Mouse (Mus musculus): ENCODE data around the gene Gm49342. TPM values are rescaled to one million over a fixed set of nuclear protein-coding genes. Genes with fewer than 3 reads are reported as not detected.

Gm49342 gene
- polyA plus RNA-seq (2012; fragmentation: generic; extraction: Trizol) = 10 to 100 TPM in 1 of 2 experiments, 1 to 10 TPM in 1; 9.5 to 31.7 TPM

GRCm38 (mm10) chr14:50943932-50944667, at the start of gene Gm49342:
Gene Gm49342 (plus strand): TSS chr14:50944517.

GRCm38 (mm10) chr14:50897374-50897765, 46.9 kb upstream of the Gm49342 start, which contains the start of gene Klhl33:
Gene Klhl33 (minus strand): TSS chr14:50897507.

GRCm38 (mm10) chr14:50924281-50925064, 19.8 kb upstream of the Gm49342 start, which contains the start of the genes Osgep and Apex1:
Gene Osgep (minus strand): TSS chr14:50924893.
Gene Apex1 (plus strand): TSS chr14:50924968.

GRCm38 (mm10) chr14:50930754-50931492, 13.4 kb upstream of the Gm49342 start, which contains the start of the genes Pip4p1 and Pnp:
Gene Pip4p1 (minus strand): TSS chr14:50930856.
Gene Pnp (plus strand): TSS chr14:50931082.

GRCm38 (mm10) chr14:50955942-50956508, 11.7 kb downstream of the Gm49342 start, which contains the start of gene Pnp2:
Gene Pnp2 (plus strand): TSS chr14:50955992.

GRCm38 (mm10) chr14:51007152-51007801, 63.0 kb downstream of the Gm49342 start, which contains the start of gene Rnase10:
Gene Rnase10 (plus strand): TSS chr14:51007751.

Other genes starting within 250 kb of the Gm49342 start
- not detected for gene Olfr748, start 237.1 kb upstream of the Gm49342 start, polyA plus RNA-seq (2012; fragmentation: generic; extraction: Trizol)
- gene Olfr749, start 199.4 kb upstream of the Gm49342 start, polyA plus RNA-seq (2012; fragmentation: generic; extraction: Trizol) = not detected
- gene Ttc5, start 159.0 kb upstream of the Gm49342 start, polyA plus RNA-seq (2012; fragmentation: generic; extraction: Trizol) = 10 to 100 TPM in 1 of 2 experiments, 1 to 10 TPM in 1; 4.6 to 27.5 TPM
- not detected for gene Ccnb1ip1, start 136.8 kb upstream of the Gm49342 start, polyA plus RNA-seq (2012; fragmentation: generic; extraction: Trizol)
- 10 to 100 TPM in 1 of 2 experiments, 1 to 10 TPM in 1; 2.8 to 16.9 TPM for gene Parp2, start 136.7 kb upstream of the Gm49342 start, polyA plus RNA-seq (2012; fragmentation: generic; extraction: Trizol)
- gene Tep1, start 74.0 kb upstream of the Gm49342 start, polyA plus RNA-seq (2012; fragmentation: generic; extraction: Trizol) = 10 to 100 TPM; 12.0 to 25.0 TPM
- gene Klhl33, start 47.0 kb upstream of the Gm49342 start, polyA plus RNA-seq (2012; fragmentation: generic; extraction: Trizol) = under 1 TPM; 0.01 to 0.52 TPM
- 10 to 100 TPM; 34.1 to 57.0 TPM for gene Osgep, start 19.6 kb upstream of the Gm49342 start, polyA plus RNA-seq (2012; fragmentation: generic; extraction: Trizol)
- gene Apex1, start 19.5 kb upstream of the Gm49342 start, polyA plus RNA-seq (2012; fragmentation: generic; extraction: Trizol) = 100 to 1,000 TPM in 1 of 2 experiments, 10 to 100 TPM in 1; 65.4 to 178 TPM
- 10 to 100 TPM; 35.4 to 55.3 TPM for gene Pip4p1, start 13.7 kb upstream of the Gm49342 start, polyA plus RNA-seq (2012; fragmentation: generic; extraction: Trizol)
- gene Pnp, start 13.4 kb upstream of the Gm49342 start, polyA plus RNA-seq (2012; fragmentation: generic; extraction: Trizol) = 10 to 100 TPM; 21.1 to 92.2 TPM
- gene Pnp2, start 11.5 kb downstream of the Gm49342 start, polyA plus RNA-seq (2012; fragmentation: generic; extraction: Trizol) = under 1 TPM; 0.19 to 0.86 TPM
- 1 to 10 TPM in 1 of 2 experiments, under 1 TPM in 1; 0.11 to 4.8 TPM for gene Rnase10, start 63.2 kb downstream of the Gm49342 start, polyA plus RNA-seq (2012; fragmentation: generic; extraction: Trizol)
- gene Rnase9, start 97.4 kb downstream of the Gm49342 start, polyA plus RNA-seq (2012; fragmentation: generic; extraction: Trizol) = not detected
- not detected for gene Rnase11, start 105.6 kb downstream of the Gm49342 start, polyA plus RNA-seq (2012; fragmentation: generic; extraction: Trizol)
- gene Rnase12, start 113.1 kb downstream of the Gm49342 start, polyA plus RNA-seq (2012; fragmentation: generic; extraction: Trizol) = not detected
- not detected for gene Olfr750, start 129.9 kb downstream of the Gm49342 start, polyA plus RNA-seq (2012; fragmentation: generic; extraction: Trizol)
- gene Rnase4, start 146.6 kb downstream of the Gm49342 start, polyA plus RNA-seq (2012; fragmentation: generic; extraction: Trizol) = 10 to 100 TPM in 1 of 2 experiments, under 1 TPM in 1; 0.44 to 20.1 TPM
- gene Ang, start 146.6 kb downstream of the Gm49342 start, polyA plus RNA-seq (2012; fragmentation: generic; extraction: Trizol) = 1 to 10 TPM in 1 of 2 experiments, under 1 TPM in 1; 0.88 to 1.8 TPM
- gene Eddm3b, start 169.9 kb downstream of the Gm49342 start, polyA plus RNA-seq (2012; fragmentation: generic; extraction: Trizol) = not detected
- under 1 TPM in 1 of 2 experiments, not detected in 1; 0.04 TPM for gene Rnase6, start 179.4 kb downstream of the Gm49342 start, polyA plus RNA-seq (2012; fragmentation: generic; extraction: Trizol)
- under 1 TPM in 1 of 2 experiments, not detected in 1; 0.06 TPM for gene Rnase1, start 202.3 kb downstream of the Gm49342 start, polyA plus RNA-seq (2012; fragmentation: generic; extraction: Trizol)
- not detected for gene Rnase2b, start 217.7 kb downstream of the Gm49342 start, polyA plus RNA-seq (2012; fragmentation: generic; extraction: Trizol)